Mouse (Mus musculus) limb, embryonic 14.5 days (tissue): ENCODE data around the gene Ins2. TPM values are rescaled to one million over a fixed set of nuclear protein-coding genes. Genes with fewer than 3 reads are reported as not detected.

Experiments
- ATAC-seq: fragments of 200-750 bp; cut with Nextera tagmentation; 2 replicates; pipeline ENCODE4 v1.8.0; 2017; ENCODE audit warnings: low read depth, moderate number of reproducible peaks, moderate TSS enrichment; ENCODE audit not compliant: low FRiP score
- DNase-seq: peaks from one replicate; pipeline ENCODE4 v3.0.0-alpha.2; 2015; ENCODE audit warnings: low spot score
- H3K27ac ChIP-seq: fragments of 300-500 bp; sonication (generic); replicated peaks from 2 replicates; pipeline ENCODE4 v1.5.1; 2014; ENCODE audit warnings: low read depth, mild to moderate bottlenecking, low read length, moderate library complexity, mixed read lengths
- H3K27me3 ChIP-seq: fragments of 300-500 bp; sonication (generic); 2 replicates; pipeline ENCODE4 v1.6.1; 2014; ENCODE audit warnings: low read length, mixed read lengths; ENCODE audit not compliant: control insufficient read depth, insufficient read depth
- H3K36me3 ChIP-seq: fragments of 300-500 bp; sonication (generic); 2 replicates; pipeline ENCODE4 v1.6.1; 2014; ENCODE audit warnings: mild to moderate bottlenecking, low read length, moderate library complexity, mixed read lengths; ENCODE audit not compliant: control insufficient read depth, insufficient read depth
- H3K4me1 ChIP-seq: fragments of 300-500 bp; sonication (generic); 2 replicates; pipeline ENCODE4 v1.6.1; 2014; ENCODE audit warnings: antibody characterized with exemption, low read length, mixed read lengths; ENCODE audit not compliant: control insufficient read depth, insufficient read depth
- H3K4me2 ChIP-seq: fragments of 300-500 bp; sonication (generic); replicated peaks from 2 replicates; pipeline ENCODE4 v1.6.1; 2014; ENCODE audit warnings: low read depth, mild to moderate bottlenecking, low read length, moderate library complexity; ENCODE audit not compliant: severe bottlenecking
- H3K4me3 ChIP-seq: fragments of 300-500 bp; sonication (generic); replicated peaks from 2 replicates; pipeline ENCODE4 v1.5.1; 2014; ENCODE audit warnings: low read length
- H3K9ac ChIP-seq: fragments of 300-500 bp; sonication (generic); 2 replicates; pipeline ENCODE4 v1.6.1; 2014; ENCODE audit warnings: mild to moderate bottlenecking, low read depth, low read length, moderate library complexity; ENCODE audit not compliant: severe bottlenecking
- H3K9me3 ChIP-seq: fragments of 300-500 bp; sonication (generic); 2 replicates; pipeline ENCODE4 v1.6.1; 2016; ENCODE audit warnings: low read length; ENCODE audit not compliant: control insufficient read depth
- POLR2A ChIP-seq: fragments of 200-500 bp; IDR thresholded peaks from 2 replicates; pipeline ENCODE4 v1.8.0; 2012; ENCODE audit warnings: inconsistent platforms, mild to moderate bottlenecking, moderate library complexity, borderline replicate concordance; ENCODE audit not compliant: insufficient read depth, insufficient read length; ENCODE audit errors: extremely low read depth
- WGBS: fragments of 180-500 bp; shearing (Covaris S2); extraction: QIAGEN DNeasy Blood & Tissue Kit; methylation state at CpG from one replicate; pipeline ENCODE4 v1.1.7; 2014; 5-methylcytosine and 5-hydroxymethylcytosine counted together
- polyA plus RNA-seq, 2 experiments: library from polyadenylated mRNA; depleted of rRNA in 1 of 2; stranded (reverse) in 1 of 2; unstranded in 1 of 2; fragments of >200 nt; fragmentation: Nextera tagmentation in 1 of 2; extraction: Ambion mirVana in 1 of 2; gene quantifications; 2 replicates each; pipeline versions ENCODE4 v1.2.1 to v1.2.3; 2012 to 2014

Ins2 gene
- polyA plus RNA-seq, 2 experiments: not detected

DNA sequence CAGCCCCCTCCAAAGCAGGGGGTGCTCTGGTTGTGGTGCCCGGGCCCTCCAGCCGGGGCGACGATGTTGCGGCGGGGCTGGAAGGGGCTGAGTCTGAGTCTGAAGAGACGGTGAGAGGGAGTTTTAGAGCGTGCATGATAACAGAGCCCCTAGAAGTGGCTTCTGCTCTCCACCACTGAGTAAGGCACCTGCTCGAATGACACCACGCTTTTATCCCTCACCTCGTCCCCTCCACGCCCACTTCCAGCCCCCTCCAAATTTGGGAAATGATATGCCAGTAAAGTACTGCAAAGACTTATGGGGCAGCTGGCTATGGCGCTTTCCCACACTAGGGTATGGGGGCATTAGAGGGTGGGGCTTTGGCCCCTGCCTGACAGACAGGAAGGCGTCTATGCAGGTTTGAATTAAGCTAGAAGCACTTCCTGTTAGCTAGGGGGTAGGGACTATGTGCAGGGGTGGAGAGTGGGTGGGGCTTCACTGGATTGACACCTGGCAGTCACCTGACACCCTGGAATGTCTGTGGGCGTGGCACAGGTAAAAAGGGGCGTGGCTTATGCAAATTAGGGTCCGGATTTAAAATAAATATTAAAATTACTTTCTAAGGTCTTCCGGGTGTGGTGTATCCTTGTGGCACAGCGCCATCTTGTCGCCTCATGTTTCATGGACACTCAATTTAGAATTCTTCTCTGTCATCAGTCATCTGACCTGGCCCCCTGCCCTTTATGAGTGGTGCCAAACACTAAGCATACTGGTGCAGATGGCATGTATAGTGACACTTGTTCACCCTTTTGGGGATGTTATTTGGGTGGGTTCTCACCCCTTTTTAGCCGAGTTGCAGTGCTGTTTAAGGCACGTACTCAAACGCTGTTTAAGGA lies 73.2 kb downstream of the Ins2 start, which contains the start of gene Gm49394:
Gm49394 (minus strand) TSS at position 192 of the 875 bp plus-strand sequence.
- H3K36me3 ChIP-seq: peaks cover 22% of the 10 kb centered on the region
- no peak within 1 kb of the TSS for H3K27ac ChIP-seq
- H3K9me3 ChIP-seq: peaks cover 28% of the 10 kb centered on the region
- H3K4me1 ChIP-seq: no peaks in the 10 kb centered on the region
- DNase-seq (no peak), ATAC-seq (no peak)
- no peak within 1 kb of the TSS for H3K4me3 ChIP-seq
- peaks cover 7% of the 10 kb centered on the region for H3K27me3 ChIP-seq
- no peak within 1 kb of the TSS for H3K9ac ChIP-seq
- 86% methylated on average over 23 of the region's 23 CpGs for WGBS
- TF ChIP-seq POLR2A: no peak
- H3K4me2 ChIP-seq: no peak within 1 kb of the TSS

DNA sequence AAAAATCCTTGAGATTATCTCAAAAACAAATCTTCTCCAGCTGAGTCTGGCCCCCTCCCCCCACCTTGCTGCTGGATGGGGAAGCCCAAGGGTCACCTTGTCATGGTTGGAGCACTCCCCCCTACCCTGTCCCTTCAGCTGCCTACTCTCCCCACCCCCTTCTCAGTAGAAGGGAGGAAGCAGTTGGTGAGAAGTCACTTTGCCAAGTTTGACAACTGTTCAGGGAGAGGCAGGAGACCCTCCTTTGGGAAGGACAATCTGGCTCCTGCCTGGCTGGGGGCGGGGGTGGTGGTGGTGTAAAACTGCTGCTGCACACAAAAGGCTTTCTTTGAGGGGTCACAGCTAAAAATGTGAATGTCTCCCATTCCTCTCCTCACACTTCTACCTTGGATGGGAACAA lies 74.9 kb downstream of the Ins2 start:
- Histone ChIP-seq H3K27ac (no peak overlapping the region; the same call in 1 of the 2 replicates), H3K36me3 (peaks cover 22% of the 10 kb centered on the region), H3K4me3 (no peak overlapping the region), H3K4me1 (peaks cover 3% of the 10 kb centered on the region; the same call in 1 of the 2 replicates), H3K27me3 (peaks cover 18% of the 10 kb centered on the region), H3K9me3 (peaks cover 28% of the 10 kb centered on the region), H3K9ac (no peak overlapping the region), H3K4me2 (no peak overlapping the region)
- 78% methylated on average over 1 of the region's 1 CpGs for WGBS
- no peak for TF ChIP-seq POLR2A
- ATAC-seq: no peak
- no peak for DNase-seq

DNA sequence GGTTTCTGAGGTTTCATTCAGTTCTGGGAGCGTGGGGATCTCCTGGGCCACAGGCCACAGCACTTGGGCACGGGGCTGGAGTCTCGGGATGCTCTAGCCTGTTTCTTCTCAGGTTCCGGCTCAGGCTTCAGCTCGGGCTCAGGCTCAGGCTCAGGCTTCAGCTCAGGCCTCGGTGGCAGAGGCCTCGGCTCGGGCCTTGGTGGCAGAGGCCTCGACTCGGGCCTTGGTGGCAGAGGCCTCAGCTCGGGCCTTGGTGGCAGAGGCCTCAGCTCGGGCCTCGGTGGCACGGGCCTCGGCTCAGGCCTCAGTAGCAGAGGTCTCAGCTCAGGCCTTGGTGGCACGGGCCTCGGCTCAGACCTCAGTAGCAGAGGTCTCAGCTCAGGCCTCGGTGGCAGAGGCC lies 75.7 kb downstream of the Ins2 start:
- Histone ChIP-seq H3K4me1 (peaks cover 3% of the 10 kb centered on the region; the same call in 1 of the 2 replicates), H3K9ac (no peak overlapping the region), H3K9me3 (peaks cover 28% of the 10 kb centered on the region), H3K4me3 (no peak overlapping the region), H3K4me2 (no peak overlapping the region), H3K27me3 (peaks cover 25% of the 10 kb centered on the region), H3K36me3 (peaks cover 22% of the 10 kb centered on the region), H3K27ac (no peak overlapping the region)
- 94% methylated on average over 18 of the region's 18 CpGs for WGBS
- no peak for DNase-seq
- ATAC-seq: no peak
- no peak for TF ChIP-seq POLR2A

DNA sequence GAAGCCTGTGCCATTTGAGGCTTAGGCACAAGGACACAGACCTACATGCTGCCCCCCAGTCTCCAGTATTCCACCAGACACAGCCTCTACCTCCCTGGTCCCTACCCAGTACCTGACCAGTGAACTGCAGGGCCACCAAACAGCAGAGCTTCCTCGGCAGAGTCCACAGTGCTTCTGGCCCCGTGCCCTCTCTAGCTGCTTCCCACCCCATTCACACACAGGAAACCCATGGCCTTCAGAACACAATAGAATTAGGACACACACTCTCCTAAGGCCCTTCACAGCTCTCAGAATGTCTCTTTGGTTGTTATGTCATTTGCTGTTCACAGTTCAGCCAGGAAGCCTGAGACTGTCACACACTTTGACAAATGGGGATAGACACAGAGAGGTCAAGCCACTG lies 76.5 kb downstream of the Ins2 start, which contains the start of gene Igf2:
Igf2 (minus strand) TSS at position 158 of the 400 bp plus-strand sequence.
- ATAC-seq (no peak), DNase-seq (no peak)
- Histone ChIP-seq H3K4me2 (no peak within 1 kb of the TSS; the same call in 1 of the 2 replicates), H3K27ac (no peak within 1 kb of the TSS), H3K36me3 (peaks cover 22% of the 10 kb centered on the region), H3K27me3 (peaks cover 32% of the 10 kb centered on the region), H3K9me3 (peaks cover 24% of the 10 kb centered on the region), H3K9ac (no peak within 1 kb of the TSS), H3K4me1 (peaks cover 3% of the 10 kb centered on the region; the same call in 1 of the 2 replicates), H3K4me3 (no peak within 1 kb of the TSS)
- TF ChIP-seq POLR2A: no peak
- 73% methylated on average over 2 of the region's 2 CpGs for WGBS

DNA sequence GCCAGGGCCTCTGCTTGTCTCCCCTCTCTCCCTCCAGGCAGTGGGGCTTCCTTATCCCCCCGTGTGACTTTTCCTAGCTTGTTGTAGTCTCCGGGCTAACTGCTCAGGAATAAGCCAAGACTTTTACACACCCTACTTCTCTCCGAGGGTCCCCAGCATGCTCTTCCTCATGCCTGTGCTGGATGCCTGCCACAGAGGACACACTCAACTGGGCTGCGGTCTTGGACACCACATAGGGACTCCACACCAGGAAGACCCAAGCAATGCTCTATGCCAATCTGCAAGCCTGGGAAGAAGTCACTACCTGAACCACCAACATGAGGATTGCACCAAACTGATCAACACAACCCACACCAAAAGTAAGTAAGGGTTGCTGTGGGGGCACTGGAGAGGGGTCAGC lies 77.1 kb downstream of the Ins2 start:
- DNase-seq (no peak), ATAC-seq (no peak)
- no peak overlapping the region for H3K27ac ChIP-seq
- no peak overlapping the region; the same call in 1 of the 2 replicates for H3K4me2 ChIP-seq
- WGBS: 58% methylated on average over 4 of the region's 4 CpGs
- peaks cover 3% of the 10 kb centered on the region; the same call in 1 of the 2 replicates for H3K4me1 ChIP-seq
- no peak overlapping the region for H3K4me3 ChIP-seq
- H3K9me3 ChIP-seq: peaks cover 20% of the 10 kb centered on the region
- H3K36me3 ChIP-seq: peaks cover 22% of the 10 kb centered on the region
- H3K9ac ChIP-seq: no peak overlapping the region
- peaks cover 38% of the 10 kb centered on the region for H3K27me3 ChIP-seq
- no peak for TF ChIP-seq POLR2A
